Mouse (Mus musculus) cerebellum, postnatal 4 days (tissue): ENCODE results near the gene Spsb1.

ENCODE experiments used
- DNase-seq, 2 experiments: peaks; one replicate each; pipeline ENCODE4 v3.0.0; 2022; ENCODE audit warnings: low spot score in 2 of 2, mixed read lengths in 1 of 2

The Spsb1 gene

GRCm38 (mm10) chr4:149954893-149955439 is at the start of gene Spsb1:
TSS of gene Spsb1 (minus strand) at chr4:149955043.
- peak; percentile 89 to 93 for DNase-seq

- DNase-seq, result no peak
These were observed 48.8 kb upstream of the Spsb1 start for GRCm38 (mm10) chr4:150003641-150004040.

- no peak for DNase-seq
These were observed 48.3 kb upstream of the Spsb1 start for GRCm38 (mm10) chr4:150003021-150003580.

GRCm38 (mm10) chr4:150002021-150002528 is 47.2 kb upstream of the Spsb1 start:
- DNase-seq, result no peak

- no peak for DNase-seq
These were observed 46.5 kb upstream of the Spsb1 start for GRCm38 (mm10) chr4:150001221-150001860.

- DNase-seq, result no peak
These were observed 45.2 kb upstream of the Spsb1 start for GRCm38 (mm10) chr4:149999931-150000555.

- no peak for DNase-seq
These were observed 44.7 kb upstream of the Spsb1 start for GRCm38 (mm10) chr4:149999510-149999900.

GRCm38 (mm10) chr4:149998786-149999509 is 44.1 kb upstream of the Spsb1 start:
- DNase-seq, result no peak

- DNase-seq, result no peak
These were observed 43.2 kb upstream of the Spsb1 start for GRCm38 (mm10) chr4:149997999-149998398.

GRCm38 (mm10) chr4:149996440-149996839 is 41.6 kb upstream of the Spsb1 start:
- DNase-seq, result no peak

- DNase-seq, result no peak
These were observed 41.1 kb upstream of the Spsb1 start for GRCm38 (mm10) chr4:149995911-149996310.

GRCm38 (mm10) chr4:149994218-149994617 is 39.4 kb upstream of the Spsb1 start:
- DNase-seq, result no peak

- DNase-seq, result no peak
These were observed 37.8 kb upstream of the Spsb1 start for GRCm38 (mm10) chr4:149992670-149993032.

- no peak for DNase-seq
These were observed 37.2 kb upstream of the Spsb1 start for GRCm38 (mm10) chr4:149991755-149992669.

- no peak for DNase-seq
These were observed 36.3 kb upstream of the Spsb1 start for GRCm38 (mm10) chr4:149990954-149991633.

- peak in 1 of 2 experiments; percentile 65 for DNase-seq
These were observed 35.5 kb upstream of the Spsb1 start for GRCm38 (mm10) chr4:149990212-149990953.

- DNase-seq, result peak; percentile 64 to 89
These were observed 34.2 kb upstream of the Spsb1 start for GRCm38 (mm10) chr4:149988931-149989556.

- DNase-seq, result no peak
These were observed 33.5 kb upstream of the Spsb1 start for GRCm38 (mm10) chr4:149988301-149988700.
